18 mouse cellular contexts compared by ENCODE assay signal in genomic region chr4:124302950-124303349, GRCm38 (mm10).
A peak's percentile ranks its signal among the peaks of the same experiment; 100 is the strongest.
DNase-seq lines count a peak whose midpoint lies in the region; TF ChIP-seq lines count a peak whose summit lies in the region.
"Had no signal": no experiment of that assay in that cellular context is flagged by ENCODE, and none has a peak within 500 bp of the region (broad histone marks: within the 10 kb centered on the region; RNA-seq: fewer than 3 reads in every experiment).

No protein-coding gene starts in this region.

- no peak overlapping the region for H3K27ac ChIP-seq in layer of hippocampus, adult 2 months
- no peak overlapping the region for H3K27ac ChIP-seq in left cerebral cortex, adult 2 months
- H3K27ac ChIP-seq: hindbrain, embryonic 14.5 days; kidney, postnatal 0 days; limb, embryonic 10.5 days; lung, embryonic 15.5 days; macrophage; midbrain, embryonic 12.5 days had no signal

- peak; percentile 25 to 31 for DNase-seq in layer of hippocampus, adult 18-20 months (ENCODE audit: low spot score in 2 of 2)
- no peak for DNase-seq in layer of hippocampus, adult 2 months (ENCODE audit: low spot score in 2 of 2)
- DNase-seq in right cerebral cortex, adult 2 months (ENCODE audit: low spot score in 2 of 2), result peak; percentile 59 to 74
- DNase-seq in right cerebral cortex, postnatal 4 days, result no peak
- peak; percentile 49 to 59 for DNase-seq in left cerebral cortex, adult 2 months (ENCODE audit: extremely low spot score in 1 of 2, low spot score in 2 of 2)
- peak; percentile 36 to 62 for DNase-seq in right cerebral cortex, postnatal 36 days (ENCODE audit: low spot score in 2 of 2)
- DNase-seq in natural killer cell, adult 2 months (ENCODE audit: low spot score in 2 of 2), result no peak
- DNase-seq: cerebellum, postnatal 14 days; retina, postnatal 1 day; thymus, postnatal 4 days had no signal

- no peak overlapping the region for H3K4me3 ChIP-seq in layer of hippocampus, adult 2 months
- no peak overlapping the region for H3K4me3 ChIP-seq in left cerebral cortex, adult 2 months
- H3K4me3 ChIP-seq: erythroblast, embryonic 14.5 days; heart, embryonic 12.5 days; limb, embryonic 10.5 days; lung, embryonic 15.5 days; midbrain, embryonic 12.5 days had no signal

- TF ChIP-seq CTCF in layer of hippocampus, adult 2 months (conservative IDR thresholded peaks at IDR 0.05), result no peak
- TF ChIP-seq CTCF in left cerebral cortex, adult 2 months (IDR thresholded peaks at IDR 0.05), result no peak

- intact Hi-C loops in left cerebral cortex, adult 2 months (cut with DNase I), result no loop called here

Comparison
In these comparisons a context has a peak if more than half of its experiments do, and no peak if none do; other contexts are left out.
1. DNase-seq: peak in layer of hippocampus, adult 18-20 months (2 of 2), right cerebral cortex, adult 2 months (2 of 2), left cerebral cortex, adult 2 months (2 of 2) and right cerebral cortex, postnatal 36 days (2 of 2); none in layer of hippocampus, adult 2 months (0 of 2), right cerebral cortex, postnatal 4 days (single experiment) and natural killer cell, adult 2 months (0 of 2).